Mouse (Mus musculus) liver, adult 2 months (tissue): ENCODE measurements at regions not wholly inside any gene's neighbourhood (a gene's known extent, or its start where the extent isn't known, plus 50 kb on each side); places are given as distances from the start of the nearest gene placed in this dataset.

Source experiments
- DNase-seq: peaks from one replicate; pipeline ENCODE4 v3.0.0-alpha.2; 2011; ENCODE audit warnings: low read depth, low spot score; ENCODE audit errors: extremely low read depth
- H3K27ac ChIP-seq: fragments of 200-500 bp; replicated peaks from 2 replicates; pipeline ENCODE4 v1.5.1; 2012; ENCODE audit warnings: low read depth, mild to moderate bottlenecking, control low read depth, inconsistent platforms, low read length; ENCODE audit not compliant: insufficient read depth
- H3K27me3 ChIP-seq: fragments of 200-500 bp; 2 replicates; pipeline ENCODE4 v1.6.1; 2012; ENCODE audit warnings: mild to moderate bottlenecking, moderate library complexity, low read length, inconsistent platforms; ENCODE audit not compliant: control insufficient read depth, insufficient read depth
- H3K36me3 ChIP-seq: fragments of 200-500 bp; 2 replicates; pipeline ENCODE4 v1.6.1; 2012; ENCODE audit warnings: low read length, inconsistent platforms; ENCODE audit not compliant: control insufficient read depth, insufficient read depth
- H3K4me1 ChIP-seq: fragments of 200-500 bp; 2 replicates; pipeline ENCODE4 v1.6.1; 2011; ENCODE audit warnings: low read length; ENCODE audit not compliant: control insufficient read depth, insufficient read depth
- H3K4me3 ChIP-seq: fragments of 200-500 bp; 2 replicates; pipeline ENCODE4 v1.5.1; 2011; ENCODE audit warnings: low read depth, mild to moderate bottlenecking, control low read depth, low read length, moderate library complexity; ENCODE audit not compliant: insufficient read depth
- H3K79me2 ChIP-seq: fragments of 200-500 bp; 2 replicates; pipeline ENCODE4 v1.6.1; 2012; ENCODE audit warnings: inconsistent platforms, mild to moderate bottlenecking, low read length, moderate library complexity; ENCODE audit not compliant: control insufficient read depth, insufficient read depth
- H3K9ac ChIP-seq: fragments of 200-500 bp; 2 replicates; pipeline ENCODE4 v1.6.1; 2012; ENCODE audit warnings: low read depth, mild to moderate bottlenecking, control low read depth, inconsistent platforms, low read length
- CTCF ChIP-seq: fragments of 200-500 bp; IDR thresholded peaks from 2 replicates; pipeline ENCODE4 v1.5.1; 2011; ENCODE audit warnings: low read depth, low read length, control low read depth
- POLR2A ChIP-seq: fragments of 200-500 bp; IDR thresholded peaks from 2 replicates; pipeline ENCODE4 v1.6.1; 2011; ENCODE audit warnings: low read length, control low read depth; ENCODE audit not compliant: insufficient read depth; ENCODE audit errors: extremely low read depth
- WGBS: fragments of 180-500 bp; shearing (Covaris S2); methylation state at CpG from one replicate; pipeline ENCODE4 v1.1.7; 2018; 5-methylcytosine and 5-hydroxymethylcytosine counted together

DNA sequence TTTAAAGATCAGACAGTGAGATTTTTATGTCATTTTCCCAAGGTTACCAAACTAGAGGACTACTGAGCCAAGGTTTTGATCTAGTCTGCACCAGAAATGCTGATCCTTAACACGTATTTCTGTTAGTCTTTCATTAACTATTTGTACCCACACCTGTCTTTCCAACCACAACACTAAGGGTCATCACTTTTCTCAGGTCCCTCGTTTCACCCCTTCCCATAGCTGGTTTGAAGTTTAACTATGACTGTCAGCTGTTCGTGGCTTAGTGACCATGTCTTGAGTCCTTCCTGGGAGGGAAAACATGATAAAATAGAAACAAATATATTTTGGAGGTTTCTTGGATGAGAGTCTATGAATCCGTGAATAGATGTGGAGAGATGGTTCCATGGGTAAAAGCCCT, 99.6 kb upstream of the Gm6657 start:
- no peak for TF ChIP-seq POLR2A
- no peak for TF ChIP-seq CTCF
- Histone ChIP-seq H3K4me1 (no peaks in the 10 kb centered on the region), H3K36me3 (no peaks in the 10 kb centered on the region), H3K27ac (no peak overlapping the region), H3K9ac (no peak overlapping the region), H3K4me3 (no peak overlapping the region), H3K27me3 (no peaks in the 10 kb centered on the region), H3K79me2 (no peaks in the 10 kb centered on the region)
- DNase-seq = no peak
- WGBS = 73% methylated on average over 4 of the region's 4 CpGs

GRCm38 (mm10) chr12:78095352-78095751, 98.7 kb upstream of the Gm6657 start:
- H3K9ac ChIP-seq = no peak overlapping the region
- no peaks in the 10 kb centered on the region for H3K27me3 ChIP-seq
- H3K27ac ChIP-seq = no peak overlapping the region
- no peaks in the 10 kb centered on the region for H3K79me2 ChIP-seq
- no peaks in the 10 kb centered on the region for H3K4me1 ChIP-seq
- no peak for DNase-seq
- no peaks in the 10 kb centered on the region for H3K36me3 ChIP-seq
- WGBS = 88% methylated on average over 2 of the region's 2 CpGs
- TF ChIP-seq CTCF (no peak), POLR2A (no peak)
- no peak overlapping the region for H3K4me3 ChIP-seq

DNA sequence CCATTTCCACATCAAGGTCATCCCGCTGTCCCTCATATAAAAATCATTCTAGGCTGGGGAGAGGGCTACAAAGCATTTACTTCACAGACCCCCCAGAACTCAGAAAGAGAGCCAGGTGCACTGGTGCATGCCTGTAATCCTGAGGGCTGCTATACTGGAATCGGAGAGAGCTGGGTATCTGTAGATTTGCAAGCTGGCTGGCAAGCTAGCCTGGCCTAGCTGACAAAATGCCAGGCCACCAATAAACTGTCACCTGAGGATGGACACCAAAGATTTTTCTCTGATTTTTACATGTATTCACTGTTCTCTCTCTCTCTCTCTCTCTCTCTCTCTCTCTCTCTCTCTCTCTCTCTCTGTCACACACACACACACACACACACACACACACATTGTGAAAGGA, 98.1 kb upstream of the Gm6657 start:
- Histone ChIP-seq H3K27ac (no peak overlapping the region), H3K36me3 (no peaks in the 10 kb centered on the region), H3K27me3 (no peaks in the 10 kb centered on the region), H3K9ac (no peak overlapping the region), H3K4me3 (no peak overlapping the region), H3K79me2 (no peaks in the 10 kb centered on the region), H3K4me1 (no peaks in the 10 kb centered on the region)
- WGBS = 88% methylated on average over 2 of the region's 2 CpGs
- TF ChIP-seq POLR2A = no peak
- no peak for TF ChIP-seq CTCF
- DNase-seq = no peak

DNA sequence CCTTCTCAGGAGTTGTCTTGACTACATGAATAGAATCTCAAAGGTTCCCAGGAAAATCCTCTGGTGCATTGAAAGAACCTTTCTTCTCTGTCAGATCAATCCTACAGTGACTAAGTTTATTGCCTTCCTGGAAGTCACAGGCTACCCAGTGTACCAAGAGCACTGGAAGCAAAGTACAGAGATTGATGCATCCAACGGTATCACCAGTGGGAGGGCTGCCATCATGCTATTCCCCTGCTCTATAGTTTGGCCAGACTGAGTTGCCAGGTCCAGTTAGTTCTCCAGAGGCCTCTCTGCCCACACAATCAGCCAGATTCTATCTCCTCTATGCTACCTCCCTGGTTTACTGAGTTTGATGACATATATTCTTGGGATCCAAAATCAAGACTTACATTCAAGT, 96.9 kb upstream of the Gm6657 start:
- Histone ChIP-seq H3K36me3 (no peaks in the 10 kb centered on the region), H3K4me3 (no peak overlapping the region), H3K9ac (no peak overlapping the region), H3K27ac (no peak overlapping the region), H3K79me2 (no peaks in the 10 kb centered on the region), H3K4me1 (no peaks in the 10 kb centered on the region; the same call in 1 of the 2 replicates), H3K27me3 (no peaks in the 10 kb centered on the region)
- no peak for DNase-seq
- 58% methylated on average over 1 of the region's 1 CpGs for WGBS
- TF ChIP-seq CTCF = no peak
- TF ChIP-seq POLR2A = no peak

GRCm38 (mm10) chr12:78097692-78098091, 96.3 kb upstream of the Gm6657 start:
- Histone ChIP-seq H3K79me2 (no peaks in the 10 kb centered on the region), H3K36me3 (no peaks in the 10 kb centered on the region), H3K9ac (no peak overlapping the region), H3K27me3 (no peaks in the 10 kb centered on the region), H3K4me3 (no peak overlapping the region), H3K4me1 (no peaks in the 10 kb centered on the region; the same call in 1 of the 2 replicates), H3K27ac (no peak overlapping the region)
- TF ChIP-seq CTCF (no peak), POLR2A (no peak)
- WGBS = 65% methylated on average over 2 of the region's 2 CpGs
- DNase-seq = no peak

- WGBS = 71% methylated on average over 9 of the region's 9 CpGs
- no peaks in the 10 kb centered on the region for H3K27me3 ChIP-seq
- no peaks in the 10 kb centered on the region for H3K79me2 ChIP-seq
- DNase-seq = no peak
- H3K27ac ChIP-seq = no peak overlapping the region
- no peak overlapping the region for H3K9ac ChIP-seq
- H3K36me3 ChIP-seq = no peaks in the 10 kb centered on the region
- TF ChIP-seq CTCF (no peak), POLR2A (no peak)
- H3K4me3 ChIP-seq = no peak overlapping the region
- H3K4me1 ChIP-seq = no peaks in the 10 kb centered on the region; the same call in 1 of the 2 replicates
Observed at GRCm38 (mm10) chr12:78098765-78099194, 95.3 kb upstream of the Gm6657 start.
